ENCODE assay signal across 1 mouse cellular context in genomic region chr7:142284615-142285080, GRCm38 (mm10).
TF ChIP-seq lines count a peak whose summit lies in the region.

No protein-coding gene starts in this region.

TF ChIP-seq in MEL, 35 proteins besides CTCF, POLR2A, EP300 and RAD21 (continued from another document):
- TF ChIP-seq TAL1 (IDR thresholded peaks at IDR 0.05; ENCODE audit: low read length) (no peak), SMC3 (IDR thresholded peaks at IDR 0.05; ENCODE audit: low read depth, low read length) (peak; percentile 55), JUND (IDR thresholded peaks at IDR 0.05; ENCODE audit: low read depth, low read length) (no peak), CHD1 (IDR thresholded peaks at IDR 0.05; ENCODE audit: low read depth, low read length) (no peak), ZNF384 (IDR thresholded peaks at IDR 0.05; ENCODE audit: low read depth, low read length) (no peak), ZC3H11A (IDR thresholded peaks at IDR 0.05; ENCODE audit: low read depth, low read length) (peak; percentile 49), ELF1 (IDR thresholded peaks at IDR 0.05; ENCODE audit: low read depth, low read length) (peak; percentile 17; the same call in 1 of the 2 replicates), GATA1 (IDR thresholded peaks at IDR 0.05; ENCODE audit: low read depth, low read length) (no peak), ETS1 (IDR thresholded peaks at IDR 0.05; ENCODE audit: low read depth, low read length) (no peak), NELFE (IDR thresholded peaks at IDR 0.05; ENCODE audit: low read depth, low read length) (peak; percentile 25), MYC (IDR thresholded peaks at IDR 0.05; ENCODE audit: low read depth, low read length) (peak; percentile 68; the same call in 1 of the 2 replicates), CHD2 (IDR thresholded peaks at IDR 0.05; ENCODE audit: low read length) (no peak), MXI1 (IDR thresholded peaks at IDR 0.05; ENCODE audit: low read depth, low read length) (peak; percentile 77), BHLHE40 (IDR thresholded peaks at IDR 0.05; ENCODE audit: borderline replicate concordance, low read depth, low read length) (peak; percentile 24; the same call in 1 of the 2 replicates), MAZ (IDR thresholded peaks at IDR 0.05; ENCODE audit: low read depth, low read length) (0 out of 2 replicates have a peak, but pooled peaks have one; percentile 1)
